Mouse (Mus musculus) common myeloid progenitor, adult 5-6 weeks (primary cell): ENCODE data around the gene Marc2. TPM values are rescaled to one million over a fixed set of nuclear protein-coding genes. Genes with fewer than 3 reads are reported as not detected.

Source experiments
- ATAC-seq: replicated peaks from 2 replicates; pipeline ENCODE4 v1.8.0; 2016; ENCODE audit warnings: low read depth, mild to moderate bottlenecking, moderate TSS enrichment, inconsistent platforms; ENCODE audit not compliant: poor library complexity, severe bottlenecking
- total RNA-seq: library from RNA; stranded (forward); fragments of 200-1000, 187-1606 nt; gene quantifications from 2 replicates; pipeline ENCODE4 v1.2.3, GENCODE M21; 2017

The Marc2 gene
- 63.2 and 74.7 TPM in 2 replicates for total RNA-seq

- ATAC-seq: peak; percentile 3; the same call in 1 of the 2 replicates
Observed at GRCm38 (mm10) chr1:184846092-184846750, at the start of gene Marc2. Marc2 (minus strand) TSS chr1:184846451.

DNA sequence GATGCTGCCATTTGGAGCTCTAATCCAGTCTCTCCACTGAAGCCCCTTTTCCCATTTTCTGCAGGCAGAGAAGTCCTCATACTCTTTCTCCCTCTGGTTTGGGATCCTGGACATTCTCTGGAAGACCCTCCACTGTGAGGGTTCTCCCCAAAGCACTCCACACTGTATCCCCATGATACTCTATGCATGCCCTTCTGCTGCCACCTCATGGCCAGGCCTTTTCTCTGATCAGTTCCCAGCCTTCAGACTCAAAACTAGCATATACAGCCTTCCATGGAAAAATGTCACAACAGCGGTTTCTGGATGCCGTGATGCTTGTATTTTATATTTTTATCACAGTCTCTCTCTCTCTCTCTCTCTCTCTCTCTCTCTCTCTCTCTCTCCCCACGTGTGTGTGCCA is 45.7 kb upstream of the Marc2 start:
- ATAC-seq: no peak

DNA sequence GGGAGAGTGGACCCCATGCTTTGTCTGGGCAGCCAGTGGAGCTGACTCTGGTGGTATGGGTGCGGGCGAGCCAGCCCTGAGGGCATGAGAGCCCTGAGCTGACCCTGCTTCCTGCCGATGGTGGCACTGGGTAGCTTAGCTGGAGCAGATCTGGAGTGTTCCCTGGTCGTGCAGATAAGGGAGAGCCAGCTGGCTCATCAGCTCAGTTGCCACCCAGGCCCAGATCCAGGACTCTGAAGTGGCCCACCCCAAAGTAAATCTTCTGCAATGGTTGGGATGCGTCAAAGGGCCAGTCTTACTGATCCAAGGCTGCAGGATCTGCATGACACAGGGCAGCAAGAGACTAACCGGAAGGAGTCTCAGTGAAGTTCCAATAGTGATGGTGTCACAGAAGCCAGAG is 43.2 kb upstream of the Marc2 start:
- no peak for ATAC-seq

- ATAC-seq: no peak
Observed at GRCm38 (mm10) chr1:184886160-184886559, 39.9 kb upstream of the Marc2 start.

GRCm38 (mm10) chr1:184882281-184883268 is 36.3 kb upstream of the Marc2 start, which contains the start of gene C130074G19Rik:
C130074G19Rik (minus strand) TSS chr1:184883218.
- ATAC-seq: peak; percentile 95

DNA sequence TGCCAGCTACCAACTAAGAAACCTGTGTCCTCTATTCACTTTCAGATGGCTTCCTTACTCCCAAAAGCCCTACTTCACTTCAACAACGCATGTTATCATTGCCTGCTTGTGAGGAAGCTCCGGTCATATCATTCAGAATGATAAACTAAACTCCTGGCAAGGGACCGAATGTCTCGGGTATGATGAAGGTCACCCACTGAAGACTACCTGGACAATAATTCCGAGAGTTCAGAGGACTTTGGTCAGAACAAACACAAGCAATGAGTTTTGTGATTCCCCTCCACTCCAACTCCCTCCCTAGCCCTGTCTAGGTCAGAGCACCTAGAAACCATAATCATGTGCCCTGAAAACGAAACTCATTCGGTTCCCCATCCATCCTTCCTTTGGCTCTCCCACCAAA is 35.6 kb upstream of the Marc2 start:
- no peak for ATAC-seq

GRCm38 (mm10) chr1:184881211-184881610 is 35.0 kb upstream of the Marc2 start:
- no peak for ATAC-seq

GRCm38 (mm10) chr1:184878860-184879259 is 32.6 kb upstream of the Marc2 start:
- ATAC-seq: no peak

- ATAC-seq: no peak
Observed at GRCm38 (mm10) chr1:184877306-184877705, 31.1 kb upstream of the Marc2 start.

DNA sequence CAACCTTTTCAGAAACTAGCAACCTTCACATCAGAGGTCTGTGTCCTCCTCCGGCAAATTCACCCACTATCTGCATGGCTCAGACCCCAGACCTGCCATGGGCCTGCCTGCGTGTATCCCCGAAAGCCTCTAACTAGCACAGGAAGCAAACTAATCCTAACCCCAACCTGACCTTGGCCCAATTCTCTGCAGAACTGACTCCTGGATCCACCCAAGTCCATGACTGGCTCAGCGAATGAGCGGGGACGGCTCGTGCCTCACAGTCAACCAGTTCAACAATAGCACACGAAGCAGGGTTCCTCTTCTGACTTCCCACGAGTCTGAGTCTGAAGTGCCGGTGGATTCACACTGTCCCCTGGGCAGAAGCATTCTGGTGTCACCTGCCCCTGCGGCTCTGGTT is 27.7 kb upstream of the Marc2 start:
- no peak for ATAC-seq

- no peak for ATAC-seq
Observed at GRCm38 (mm10) chr1:184872069-184872819, 26.0 kb upstream of the Marc2 start.

DNA sequence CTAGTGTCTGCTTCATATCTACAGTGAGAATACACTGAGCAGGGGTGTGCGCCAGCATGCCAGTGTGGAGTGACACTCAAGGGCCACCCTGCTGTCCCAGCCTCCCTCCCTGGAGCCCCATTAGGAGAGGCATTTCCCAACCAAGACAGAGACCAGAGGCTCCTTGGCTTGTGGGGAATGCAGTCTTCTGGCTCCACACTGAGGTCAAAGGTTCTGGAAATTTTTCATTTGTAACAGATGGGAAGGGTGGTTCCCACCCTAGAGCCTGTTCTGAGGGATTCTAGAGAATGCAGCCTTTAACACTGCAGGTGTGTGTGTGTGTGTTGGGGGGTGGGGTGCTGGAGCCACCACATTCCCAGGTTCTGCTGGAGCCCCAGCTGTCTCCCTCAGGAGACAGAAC is 25.3 kb upstream of the Marc2 start:
- no peak for ATAC-seq

DNA sequence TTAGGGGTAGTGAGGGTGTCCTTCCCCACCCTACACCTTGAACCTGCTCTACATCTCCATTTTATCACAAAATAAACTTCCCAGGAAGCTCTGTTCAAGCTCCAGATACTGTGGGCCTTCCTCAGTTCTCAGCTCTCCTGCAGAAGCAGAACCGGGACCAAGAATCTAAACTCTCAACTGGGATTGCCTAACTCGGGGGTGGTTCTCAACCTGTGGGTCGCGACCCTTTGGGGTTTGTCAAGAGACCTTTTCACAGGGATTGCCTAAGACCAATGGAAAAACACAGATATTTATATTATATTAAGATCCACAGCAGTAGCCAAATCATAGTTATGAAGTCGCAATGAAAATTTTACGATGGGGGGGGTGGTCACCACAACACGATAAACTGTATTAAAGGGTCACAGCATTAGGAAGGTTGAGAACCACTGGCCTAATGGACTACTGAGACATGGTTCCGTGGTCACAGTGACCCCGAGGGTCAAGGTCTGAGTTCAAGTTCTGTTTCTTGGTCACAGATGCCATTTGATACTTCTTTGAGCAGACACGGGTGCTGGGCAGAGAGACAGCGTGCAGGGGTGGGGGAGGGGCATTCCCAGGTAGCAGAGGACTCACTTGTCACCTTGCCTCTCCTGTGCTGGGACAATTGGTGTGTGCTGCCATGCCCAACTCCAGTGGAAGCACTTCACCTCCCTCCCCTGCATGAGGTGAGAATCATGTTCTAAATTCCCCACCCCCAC is 24.6 kb upstream of the Marc2 start:
- no peak for ATAC-seq

- no peak; the same call in 1 of the 2 replicates for ATAC-seq
Observed at GRCm38 (mm10) chr1:184869939-184870565, 23.8 kb upstream of the Marc2 start.

- no peak for ATAC-seq
Observed at GRCm38 (mm10) chr1:184867640-184868120, 21.4 kb upstream of the Marc2 start.

GRCm38 (mm10) chr1:184864381-184864801 is 18.1 kb upstream of the Marc2 start:
- no peak for ATAC-seq

DNA sequence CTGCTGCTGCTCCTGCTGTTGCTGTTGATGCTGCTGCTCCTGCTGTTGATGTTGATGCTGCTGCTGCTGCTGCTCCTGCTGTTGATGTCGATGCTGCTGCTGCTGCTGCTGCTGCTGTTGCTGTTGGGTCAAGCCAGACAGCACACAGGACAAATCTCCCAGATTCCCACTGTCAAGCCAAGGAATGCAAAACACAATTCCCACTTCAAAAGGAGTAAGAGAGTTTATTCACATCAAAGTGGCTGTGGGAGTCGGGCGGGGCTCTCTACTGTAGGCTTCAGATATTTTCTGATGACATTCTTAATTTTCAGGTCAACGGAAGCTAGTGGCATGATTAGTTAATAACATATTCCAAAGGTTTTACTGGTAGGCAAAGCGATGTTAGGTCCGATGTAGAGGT is 16.4 kb upstream of the Marc2 start:
- no peak for ATAC-seq

GRCm38 (mm10) chr1:184861551-184861950 is 15.3 kb upstream of the Marc2 start:
- ATAC-seq: no peak

- ATAC-seq: no peak
Observed at GRCm38 (mm10) chr1:184860276-184860675, 14.0 kb upstream of the Marc2 start.
